Mouse (Mus musculus) liver, embryonic 14.5 days (tissue): ENCODE results near the gene Ctnnbip1. TPM values are rescaled to one million over a fixed set of nuclear protein-coding genes. Genes with fewer than 3 reads are reported as not detected.

ENCODE experiments used
- ATAC-seq: fragments of 200-750 bp; cut with Nextera tagmentation; 2 replicates; pipeline ENCODE4 v1.8.0; 2017; ENCODE audit warnings: moderate number of reproducible peaks, mild to moderate bottlenecking, moderate library complexity; ENCODE audit not compliant: insufficient read depth
- DNase-seq, 3 experiments: peaks; one replicate each; pipeline ENCODE4 v3.0.0-alpha.2; 2012 to 2013; ENCODE audit warnings: low read depth in 3 of 3, low spot score in 3 of 3
- H3K27ac ChIP-seq: fragments of 300-500 bp; sonication (generic); 2 replicates; pipeline ENCODE4 v1.5.1; 2014; ENCODE audit warnings: moderate library complexity, mild to moderate bottlenecking, control low read depth, inconsistent platforms
- H3K27me3 ChIP-seq: fragments of 300-500 bp; sonication (generic); 2 replicates; pipeline ENCODE4 v1.6.1; 2014; ENCODE audit warnings: mild to moderate bottlenecking, low read length, moderate library complexity; ENCODE audit not compliant: control insufficient read depth, insufficient read depth
- H3K36me3 ChIP-seq: fragments of 300-500 bp; sonication (generic); replicated peaks from 2 replicates; pipeline ENCODE4 v1.6.1; 2014; ENCODE audit warnings: low read depth; ENCODE audit not compliant: control insufficient read depth, insufficient read depth
- H3K4me1 ChIP-seq, 2 experiments: fragments of 200-500 bp in 1 of 2; fragments of 300-500 bp in 1 of 2; sonication (generic) in 1 of 2; replicated peaks; 2 replicates each; pipeline ENCODE4 v1.6.1; 2012 to 2014; ENCODE audit warnings: antibody characterized with exemption in 1 of 2, inconsistent platforms in 1 of 2, low read length in 1 of 2; ENCODE audit not compliant: control insufficient read depth in 2 of 2, insufficient read depth in 2 of 2
- H3K4me2 ChIP-seq: fragments of 300-500 bp; sonication (generic); 2 replicates; pipeline ENCODE4 v1.6.1; 2014; ENCODE audit warnings: low read depth, mild to moderate bottlenecking, control low read depth, moderate library complexity
- H3K4me3 ChIP-seq, 2 experiments: fragments of 200-500 bp in 1 of 2; fragments of 300-500 bp in 1 of 2; sonication (generic) in 1 of 2; 2 replicates each; pipeline ENCODE4 v1.5.1; 2012 to 2014; ENCODE audit warnings: low read depth in 2 of 2, low read length in 2 of 2, mild to moderate bottlenecking in 2 of 2, control low read depth in 1 of 2, inconsistent platforms in 1 of 2, moderate library complexity in 1 of 2; ENCODE audit not compliant: insufficient read depth in 1 of 2
- H3K9ac ChIP-seq: fragments of 300-500 bp; sonication (generic); replicated peaks from 2 replicates; pipeline ENCODE4 v1.6.1; 2014; ENCODE audit warnings: mild to moderate bottlenecking, control low read depth, moderate library complexity
- H3K9me3 ChIP-seq: fragments of 300-500 bp; sonication (generic); 2 replicates; pipeline ENCODE4 v1.6.1; 2016; ENCODE audit warnings: low read length, mixed read lengths; ENCODE audit not compliant: control insufficient read depth
- CTCF ChIP-seq: IDR thresholded peaks from 2 replicates; pipeline ENCODE4 v1.5.1; 2016; ENCODE audit warnings: antibody characterized with exemption, low read depth, control low read depth
- EP300 ChIP-seq: IDR thresholded peaks from 2 replicates; pipeline ENCODE4 v1.6.1; 2016; ENCODE audit warnings: antibody characterized with exemption, low read depth
- WGBS: fragments of 180-500 bp; shearing (Covaris S2); extraction: QIAGEN DNeasy Blood & Tissue Kit; methylation state at CpG from one replicate; pipeline ENCODE4 v1.1.7; 2014; ENCODE audit not compliant: insufficient replicate concordance; 5-methylcytosine and 5-hydroxymethylcytosine counted together
- polyA plus RNA-seq, 2 experiments: library from polyadenylated mRNA; depleted of rRNA in 1 of 2; stranded (reverse) in 1 of 2; unstranded in 1 of 2; fragments of >200 nt; fragmentation: Nextera tagmentation in 1 of 2; extraction: Ambion mirVana in 1 of 2; gene quantifications; 2 replicates each; pipeline versions ENCODE4 v1.2.1 to v1.2.3; 2012 to 2014

Gene Ctnnbip1
- polyA plus RNA-seq, 2 experiments: 2.2 to 4.0 TPM

DNA sequence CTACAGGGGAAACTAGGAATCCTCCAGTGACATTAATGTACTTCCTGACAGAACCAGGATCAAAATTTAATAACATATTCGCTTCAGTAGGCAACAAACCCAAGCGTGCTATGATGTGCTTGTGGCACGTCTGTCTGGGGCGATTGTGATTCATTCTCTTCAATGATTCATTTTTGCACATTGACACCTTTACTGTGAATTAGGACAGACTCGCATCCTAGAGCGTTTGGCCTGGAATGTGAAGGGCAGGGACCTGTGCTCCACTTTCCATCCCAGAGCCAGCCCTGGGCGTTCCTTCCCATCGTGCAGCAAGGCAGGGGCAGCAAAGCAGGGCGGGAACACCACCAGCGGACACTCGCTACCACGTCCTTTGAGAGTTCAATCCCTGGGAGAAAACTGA lies 24.4 kb downstream of the Ctnnbip1 start:
- no peak overlapping the region for H3K4me2 ChIP-seq
- H3K4me3 ChIP-seq: no peak overlapping the region
- H3K9ac ChIP-seq: no peak overlapping the region
- ATAC-seq: no peak
- no peaks in the 10 kb centered on the region for H3K36me3 ChIP-seq
- H3K9me3 ChIP-seq: no peaks in the 10 kb centered on the region
- H3K27ac ChIP-seq: no peak overlapping the region
- DNase-seq: no peak
- 75% methylated on average over 12 of the region's 12 CpGs for WGBS
- H3K4me1 ChIP-seq: no peaks in the 10 kb centered on the region
- H3K27me3 ChIP-seq: no peaks in the 10 kb centered on the region
- no peak for TF ChIP-seq CTCF
- no peak for TF ChIP-seq EP300

DNA sequence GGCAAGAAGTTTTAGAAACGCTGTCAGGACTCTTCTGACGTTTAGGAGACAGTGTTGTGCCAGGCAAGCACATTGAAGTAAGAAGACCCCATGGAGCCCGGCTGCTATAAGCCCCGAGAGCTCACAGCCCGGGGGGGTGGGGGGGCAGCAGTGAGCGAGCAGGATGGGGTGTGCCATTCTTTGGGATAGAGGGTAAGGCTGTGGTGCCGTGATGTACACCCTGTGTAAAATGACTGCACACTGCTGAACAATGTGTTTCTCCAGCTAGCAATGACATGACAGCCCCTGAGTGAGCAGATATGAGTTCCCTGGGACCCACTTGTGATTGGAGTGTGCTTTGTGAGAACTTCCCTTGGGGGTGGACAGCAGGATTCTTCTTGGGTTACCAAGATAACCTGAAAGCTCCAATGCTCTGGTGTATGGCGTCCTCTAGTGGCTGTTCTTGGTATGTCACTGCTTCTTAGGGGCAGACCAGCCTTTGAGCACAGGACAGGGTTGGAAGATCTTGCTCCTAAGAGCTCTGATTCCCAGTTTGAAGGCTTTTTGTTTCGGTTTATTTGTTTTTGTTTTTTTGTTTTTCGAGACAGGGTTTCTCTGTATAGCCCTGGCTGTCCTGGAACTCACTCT lies 25.0 kb downstream of the Ctnnbip1 start:
- no peaks in the 10 kb centered on the region for H3K4me1 ChIP-seq
- H3K27ac ChIP-seq: no peak overlapping the region
- H3K9me3 ChIP-seq: no peaks in the 10 kb centered on the region
- no peak overlapping the region for H3K9ac ChIP-seq
- no peak overlapping the region for H3K4me2 ChIP-seq
- WGBS: 41% methylated on average over 10 of the region's 10 CpGs
- no peak overlapping the region for H3K4me3 ChIP-seq
- no peaks in the 10 kb centered on the region for H3K36me3 ChIP-seq
- DNase-seq (peak; percentile 34 to 57 (median 50)), ATAC-seq (no peak; the same call in 1 of the 2 replicates)
- TF ChIP-seq EP300 (no peak), CTCF (peak; percentile 91)
- no peaks in the 10 kb centered on the region for H3K27me3 ChIP-seq

DNA sequence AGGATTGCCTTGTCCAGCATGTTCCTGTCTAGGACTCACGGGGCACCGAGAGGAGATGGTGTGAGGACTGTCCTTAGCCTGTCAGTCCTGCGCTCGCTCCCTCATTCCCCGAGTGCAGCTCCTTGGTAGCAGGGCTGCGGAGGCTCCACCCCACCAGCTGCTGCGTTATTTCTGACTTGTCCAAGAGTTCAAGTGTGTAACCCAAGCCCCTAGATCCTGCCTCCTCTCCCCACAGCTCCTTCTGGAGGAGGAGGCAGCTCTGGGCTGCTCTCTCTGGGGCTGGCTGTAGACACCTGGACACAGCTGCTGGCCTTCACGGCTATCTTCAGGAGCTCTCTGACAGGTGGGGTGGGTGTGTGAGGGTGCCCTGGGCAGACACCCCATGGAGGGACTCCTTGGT lies 26.9 kb downstream of the Ctnnbip1 start:
- DNase-seq (no peak), ATAC-seq (no peak)
- Histone ChIP-seq H3K4me1 (no peaks in the 10 kb centered on the region), H3K9ac (no peak overlapping the region), H3K27me3 (no peaks in the 10 kb centered on the region), H3K4me3 (no peak overlapping the region), H3K27ac (no peak overlapping the region), H3K36me3 (no peaks in the 10 kb centered on the region), H3K4me2 (no peak overlapping the region), H3K9me3 (no peaks in the 10 kb centered on the region)
- TF ChIP-seq CTCF (no peak), EP300 (no peak)
- 81% methylated on average over 8 of the region's 8 CpGs for WGBS

DNA sequence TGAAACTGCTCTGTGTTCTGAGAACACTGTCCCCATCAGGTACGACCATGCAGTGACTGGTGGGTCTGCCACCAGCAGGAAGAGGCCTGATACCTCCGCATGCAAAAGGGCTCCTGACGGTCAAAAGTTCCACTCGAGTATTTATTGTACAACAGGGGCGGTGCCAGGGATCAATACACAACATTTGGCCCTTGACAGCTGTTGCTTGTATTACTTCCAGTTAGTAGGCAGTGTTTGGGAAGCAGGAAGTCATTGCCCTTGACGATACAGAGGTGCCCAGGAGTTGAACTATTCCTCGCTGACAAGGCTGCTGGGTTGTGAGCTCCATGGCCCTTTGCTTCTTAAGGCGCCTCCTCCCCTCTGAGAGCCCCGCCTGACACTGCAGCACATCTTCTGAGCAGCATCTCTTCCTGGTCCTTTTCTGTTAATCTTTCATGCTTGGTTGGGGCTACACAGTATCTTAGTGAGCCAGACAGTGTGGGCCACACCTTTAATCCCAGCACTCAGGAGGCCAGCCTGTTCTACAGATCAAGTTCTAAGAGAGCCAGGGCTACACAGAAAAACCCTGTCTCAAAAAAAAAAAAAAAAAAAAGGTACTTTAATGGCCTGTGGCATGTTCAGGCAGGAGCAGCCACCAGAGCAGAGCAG lies 28.9 kb downstream of the Ctnnbip1 start:
- no peak overlapping the region for H3K4me3 ChIP-seq
- no peaks in the 10 kb centered on the region for H3K27me3 ChIP-seq
- no peak overlapping the region for H3K27ac ChIP-seq
- H3K9ac ChIP-seq: no peak overlapping the region
- 63% methylated on average over 9 of the region's 9 CpGs for WGBS
- ATAC-seq (peak; percentile 64), DNase-seq (peak in 2 of 3 experiments; percentile 40 to 42)
- H3K4me1 ChIP-seq: no peaks in the 10 kb centered on the region
- no peaks in the 10 kb centered on the region for H3K36me3 ChIP-seq
- no peak overlapping the region for H3K4me2 ChIP-seq
- no peaks in the 10 kb centered on the region for H3K9me3 ChIP-seq
- TF ChIP-seq CTCF (no peak), EP300 (no peak)

DNA sequence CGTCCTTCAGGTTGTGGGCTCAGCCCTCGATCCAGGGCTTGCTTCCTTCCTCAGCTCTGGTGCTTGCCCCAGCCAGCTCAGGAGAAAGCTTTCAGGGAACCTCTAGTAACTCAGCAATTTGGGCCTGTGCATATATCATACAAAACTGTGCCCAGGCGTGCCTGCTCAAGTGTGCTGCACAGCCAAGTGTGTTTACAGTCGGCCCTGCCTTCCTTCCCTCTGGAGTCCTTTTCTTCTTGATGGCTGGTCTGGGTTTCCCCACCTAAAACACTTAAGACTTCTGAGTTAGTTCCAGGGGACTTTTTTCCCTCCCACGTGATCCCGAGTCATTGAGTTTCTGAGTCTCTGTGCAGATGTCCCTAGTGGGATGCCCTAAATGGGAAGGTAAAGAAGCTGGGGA lies 29.5 kb downstream of the Ctnnbip1 start:
- 64% methylated on average over 6 of the region's 6 CpGs for WGBS
- no peaks in the 10 kb centered on the region for H3K27me3 ChIP-seq
- TF ChIP-seq EP300 (no peak), CTCF (no peak)
- no peak overlapping the region for H3K4me3 ChIP-seq
- no peak overlapping the region for H3K9ac ChIP-seq
- ATAC-seq (no peak), DNase-seq (no peak)
- no peak overlapping the region for H3K4me2 ChIP-seq
- H3K36me3 ChIP-seq: no peaks in the 10 kb centered on the region
- H3K27ac ChIP-seq: no peak overlapping the region
- H3K9me3 ChIP-seq: no peaks in the 10 kb centered on the region
- H3K4me1 ChIP-seq: no peaks in the 10 kb centered on the region
